Comparison of ENCODE assay signal across 8 mouse cellular contexts in the genomic region with DNA sequence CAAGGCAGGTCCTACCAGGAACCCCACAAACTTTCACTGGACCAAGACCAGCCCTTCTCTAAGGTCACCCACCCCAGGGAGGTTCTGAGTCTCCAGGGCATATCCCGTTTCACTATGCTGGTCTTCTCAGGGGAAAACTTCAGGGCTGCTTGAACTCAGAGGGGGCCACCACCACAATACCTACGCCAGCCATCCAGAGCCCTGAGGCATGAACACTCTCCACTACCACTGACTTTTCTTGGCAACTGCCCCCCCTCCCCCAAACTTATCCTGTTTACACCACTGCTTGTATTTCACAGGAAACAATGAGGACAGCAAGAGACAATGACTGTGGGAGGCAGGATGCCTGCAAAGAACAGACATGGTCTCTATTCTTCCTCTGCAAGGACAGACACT. TPM values are rescaled to one million over a fixed set of nuclear protein-coding genes. Genes with fewer than 3 reads are reported as not detected.
DNase-seq lines count a peak whose midpoint lies in the region; ATAC-seq lines count a peak whose summit lies in the region.

No protein-coding gene starts in this region.

- peak; percentile 50 to 58 for DNase-seq in spleen, postnatal 36 days (ENCODE audit: low spot score in 2 of 2)
- DNase-seq in spleen, postnatal 14 days (ENCODE audit: low spot score in 2 of 2), result no peak
- DNase-seq in heart, adult 9 months (ENCODE audit: low spot score in 2 of 2), result peak; percentile 54 to 82
- peak; percentile 69 to 70 for DNase-seq in lung, postnatal 4 days
- DNase-seq in embryo, embryonic 9.5 days (ENCODE audit: extremely low spot score), result no peak
- DNase-seq in left cerebral cortex, postnatal 14 days (ENCODE audit: low spot score in 2 of 2), result no peak

- ATAC-seq in kidney, embryonic 15.5 days (replicated peaks; ENCODE audit: low FRiP score), result peak; percentile 16; the same call in 1 of the 2 replicates
- no peak for ATAC-seq in erythroid progenitor cell, adult 5-6 weeks (replicated peaks; ENCODE audit: low FRiP score, poor library complexity, severe bottlenecking)

- 23% methylated on average over 2 of the region's 2 CpGs for WGBS in kidney, embryonic 15.5 days

- peak overlapping the region; percentile 23; the same call in 1 of the 2 replicates for H3K4me2 ChIP-seq in kidney, embryonic 15.5 days

- no peaks in the 10 kb centered on the region for H3K9me3 ChIP-seq in kidney, embryonic 15.5 days (replicated peaks)

- H3K27ac ChIP-seq in kidney, embryonic 15.5 days, result peak overlapping the region; percentile 91

- no peak overlapping the region for H3K4me3 ChIP-seq in kidney, embryonic 15.5 days (replicated peaks)

- H3K9ac ChIP-seq in kidney, embryonic 15.5 days, result no peak overlapping the region

- H3K36me3 ChIP-seq in kidney, embryonic 15.5 days, result no peaks in the 10 kb centered on the region

- H3K4me1 ChIP-seq in kidney, embryonic 15.5 days, result peaks cover 90% of the 10 kb centered on the region

- intact Hi-C loops in left cerebral cortex, postnatal 14 days (cut with DNase I), result no loop called here

- H3K27me3 ChIP-seq in kidney, embryonic 15.5 days, result no peaks in the 10 kb centered on the region

RNA-seq across cellular contexts. Expression of a gene that starts 7.6 kb away (rescaled TPM):
- 109 and 112 TPM in 2 replicates for polyA plus RNA-seq in kidney, embryonic 15.5 days (2015; fragmentation: Nextera tagmentation; extraction: Ambion mirVana)
- total RNA-seq in left cerebral cortex, postnatal 14 days (2021), result 10 to 100 TPM; 57.8 to 70.3 TPM
- 8.8 and 13.3 TPM in 2 replicates for total RNA-seq in erythroid progenitor cell, adult 5-6 weeks (2015; ENCODE audit: low replicate concordance)
- total RNA-seq in erythroid progenitor cell, adult 5-6 weeks (2017; ENCODE audit: low replicate concordance), result 4.4 and 7.9 TPM in 2 replicates

RNA-seq across cellular contexts. Expression of a gene that starts 54.6 kb away (rescaled TPM):
- polyA plus RNA-seq in kidney, embryonic 15.5 days (2015; fragmentation: Nextera tagmentation; extraction: Ambion mirVana), result 96.8 and 103 TPM in 2 replicates
- total RNA-seq in left cerebral cortex, postnatal 14 days (2021), result 100 to 1,000 TPM; 103 to 105 TPM
- total RNA-seq in erythroid progenitor cell, adult 5-6 weeks (2015; ENCODE audit: low replicate concordance), result 162 and 195 TPM in 2 replicates
- 261 and 301 TPM in 2 replicates for total RNA-seq in erythroid progenitor cell, adult 5-6 weeks (2017; ENCODE audit: low replicate concordance)

Comparison
In these comparisons a context has a peak if more than half of its experiments do, and no peak if none do; other contexts are left out.
1. DNase-seq: peak in spleen, postnatal 36 days (2 of 2), heart, adult 9 months (2 of 2) and lung, postnatal 4 days (2 of 2); none in spleen, postnatal 14 days (0 of 2), embryo, embryonic 9.5 days (single experiment) and left cerebral cortex, postnatal 14 days (0 of 2).
2. RNA of a gene that starts 7.6 kb away (total RNA-seq): 57.8 to 70.3 TPM in left cerebral cortex, postnatal 14 days; 4.4 to 13.3 TPM in erythroid progenitor cell, adult 5-6 weeks; every median in the first group is over 4 times any median in the second.